Mouse (Mus musculus): ENCODE data around the gene Svep1.

Gene Svep1

GRCm38 (mm10) chr4:58170430-58170829 is 36.2 kb downstream of the Svep1 start:
- no peak for DNase-seq (ENCODE audit: low spot score in 2 of 2)

- DNase-seq (ENCODE audit: low spot score in 2 of 2): no peak
These were observed 36.7 kb downstream of the Svep1 start for GRCm38 (mm10) chr4:58169918-58170317.

GRCm38 (mm10) chr4:58168366-58168765 is 38.3 kb downstream of the Svep1 start:
- no peak for DNase-seq (ENCODE audit: low spot score in 2 of 2)

GRCm38 (mm10) chr4:58165711-58166110 is 40.9 kb downstream of the Svep1 start:
- no peak for DNase-seq (ENCODE audit: low spot score in 2 of 2)

- DNase-seq (ENCODE audit: low spot score in 2 of 2): no peak
These were observed 44.8 kb downstream of the Svep1 start for GRCm38 (mm10) chr4:58161901-58162300.

GRCm38 (mm10) chr4:58159564-58159963 is 47.1 kb downstream of the Svep1 start:
- DNase-seq (ENCODE audit: low spot score in 2 of 2): no peak

GRCm38 (mm10) chr4:58150301-58150700 is 56.4 kb downstream of the Svep1 start:
- DNase-seq (ENCODE audit: low spot score in 2 of 2): no peak

GRCm38 (mm10) chr4:58149186-58149585 is 57.5 kb downstream of the Svep1 start:
- no peak for DNase-seq (ENCODE audit: low spot score in 2 of 2)

- DNase-seq (ENCODE audit: low spot score in 2 of 2): no peak
These were observed 58.1 kb downstream of the Svep1 start for GRCm38 (mm10) chr4:58148547-58148946.

- no peak for DNase-seq (ENCODE audit: low spot score in 2 of 2)
These were observed 60.0 kb downstream of the Svep1 start for GRCm38 (mm10) chr4:58146676-58147075.

- no peak for DNase-seq (ENCODE audit: low spot score in 2 of 2)
These were observed 66.7 kb downstream of the Svep1 start for GRCm38 (mm10) chr4:58139764-58140556.

GRCm38 (mm10) chr4:58139241-58139640 is 67.4 kb downstream of the Svep1 start:
- DNase-seq (ENCODE audit: low spot score in 2 of 2): no peak

- no peak for DNase-seq (ENCODE audit: low spot score in 2 of 2)
These were observed 72.9 kb downstream of the Svep1 start for GRCm38 (mm10) chr4:58133610-58134309.

GRCm38 (mm10) chr4:58129844-58130243 is 76.8 kb downstream of the Svep1 start:
- no peak for DNase-seq (ENCODE audit: low spot score in 2 of 2)

GRCm38 (mm10) chr4:58127024-58127423 is 79.6 kb downstream of the Svep1 start:
- DNase-seq (ENCODE audit: low spot score in 2 of 2): no peak

GRCm38 (mm10) chr4:58115452-58115851 is 91.2 kb downstream of the Svep1 start:
- no peak for DNase-seq (ENCODE audit: low spot score in 2 of 2)

GRCm38 (mm10) chr4:58111008-58111407 is 95.7 kb downstream of the Svep1 start:
- DNase-seq (ENCODE audit: low spot score in 2 of 2): no peak

GRCm38 (mm10) chr4:58109793-58110192 is 96.9 kb downstream of the Svep1 start:
- DNase-seq (ENCODE audit: low spot score in 2 of 2): no peak

- DNase-seq (ENCODE audit: low spot score in 2 of 2): no peak
These were observed 98.3 kb downstream of the Svep1 start for GRCm38 (mm10) chr4:58108364-58108763.

- DNase-seq (ENCODE audit: low spot score in 2 of 2): no peak
These were observed 108.9 kb downstream of the Svep1 start for GRCm38 (mm10) chr4:58097732-58098131.

GRCm38 (mm10) chr4:58086738-58087137 is 119.9 kb downstream of the Svep1 start:
- no peak for DNase-seq (ENCODE audit: low spot score in 2 of 2)

- no peak for DNase-seq (ENCODE audit: low spot score in 2 of 2)
These were observed 120.5 kb downstream of the Svep1 start for GRCm38 (mm10) chr4:58086151-58086550.

- no peak for DNase-seq (ENCODE audit: low spot score in 2 of 2)
These were observed 121.3 kb downstream of the Svep1 start for GRCm38 (mm10) chr4:58085340-58085739.

Measured in frontal cortex, postnatal 14 days (tissue).